Mouse (Mus musculus): ENCODE data around the gene Ywhaq. TPM values are rescaled to one million over a fixed set of nuclear protein-coding genes. Genes with fewer than 3 reads are reported as not detected.

Ywhaq gene
- polyA plus RNA-seq, 1 experiment from 2014 or later, result 733 TPM

- peak; percentile 78 for ATAC-seq (ENCODE audit: low FRiP score, low TSS enrichment)
- Histone ChIP-seq H3K27me3 (ENCODE audit: insufficient read depth, low read length) (no peaks in the 10 kb centered on the region), H3K9ac (replicated peaks; ENCODE audit: low read length) (peak overlapping the region; percentile 96), H3K27ac (ENCODE audit: low read length) (peak overlapping the region; percentile 98), H3K36me3 (ENCODE audit: insufficient read depth, low read length) (no peaks in the 10 kb centered on the region), H3K9me3 (ENCODE audit: low read length) (no peaks in the 10 kb centered on the region), H3K4me2 (replicated peaks; ENCODE audit: low read depth, low read length) (peak overlapping the region; percentile 78), H3K4me1 (ENCODE audit: insufficient read depth, low read length) (peaks cover 16% of the 10 kb centered on the region), H3K4me3 (ENCODE audit: low read length) (peak overlapping the region; percentile 86)
- WGBS, result 2% methylated on average over 24 of the region's 24 CpGs
These were observed 43.5 kb downstream of the Ywhaq start for GRCm38 (mm10) chr12:21373820-21374475.

GRCm38 (mm10) chr12:21373100-21373819 lies 44.2 kb downstream of the Ywhaq start, which contains the start of gene Adam17:
Gene Adam17 (minus strand): TSS chr12:21373632.
- no peaks in the 10 kb centered on the region for H3K36me3 ChIP-seq (ENCODE audit: insufficient read depth, low read length)
- no peaks in the 10 kb centered on the region for H3K27me3 ChIP-seq (ENCODE audit: insufficient read depth, low read length)
- ATAC-seq (ENCODE audit: low FRiP score, low TSS enrichment), result peak; percentile 97
- peak within 1 kb of the TSS; percentile 86 for H3K4me3 ChIP-seq (ENCODE audit: low read length)
- peak within 1 kb of the TSS; percentile 96 for H3K9ac ChIP-seq (replicated peaks; ENCODE audit: low read length)
- peak within 1 kb of the TSS; percentile 98 for H3K27ac ChIP-seq (ENCODE audit: low read length)
- under 1% methylated on average over 55 of the region's 55 CpGs for WGBS
- H3K4me1 ChIP-seq (ENCODE audit: insufficient read depth, low read length), result peaks cover 16% of the 10 kb centered on the region
- no peaks in the 10 kb centered on the region for H3K9me3 ChIP-seq (ENCODE audit: low read length)
- H3K4me2 ChIP-seq (replicated peaks; ENCODE audit: low read depth, low read length), result peak within 1 kb of the TSS; percentile 82

GRCm38 (mm10) chr12:21370035-21370611 lies 47.3 kb downstream of the Ywhaq start:
- no peak for ATAC-seq (ENCODE audit: low FRiP score, low TSS enrichment)

GRCm38 (mm10) chr12:21369087-21369410 lies 48.4 kb downstream of the Ywhaq start:
- no peak overlapping the region for H3K4me3 ChIP-seq (ENCODE audit: low read length)
- ATAC-seq (ENCODE audit: low FRiP score, low TSS enrichment), result no peak
- no peaks in the 10 kb centered on the region for H3K36me3 ChIP-seq (ENCODE audit: insufficient read depth, low read length)
- WGBS, result 90% methylated on average over 5 of the region's 5 CpGs
- no peaks in the 10 kb centered on the region for H3K27me3 ChIP-seq (ENCODE audit: insufficient read depth, low read length)
- H3K27ac ChIP-seq (ENCODE audit: low read length), result no peak overlapping the region
- H3K4me2 ChIP-seq (replicated peaks; ENCODE audit: low read depth, low read length), result no peak overlapping the region
- H3K9ac ChIP-seq (replicated peaks; ENCODE audit: low read length), result no peak overlapping the region
- H3K4me1 ChIP-seq (ENCODE audit: insufficient read depth, low read length), result peaks cover 10% of the 10 kb centered on the region
- H3K9me3 ChIP-seq (ENCODE audit: low read length), result no peaks in the 10 kb centered on the region

More at GRCm38 (mm10) chr12:21370035-21370611, 47.3 kb downstream of the Ywhaq start:
- Histone ChIP-seq H3K9me3 (ENCODE audit: low read length) (no peaks in the 10 kb centered on the region), H3K36me3 (ENCODE audit: insufficient read depth, low read length) (no peaks in the 10 kb centered on the region), H3K27ac (ENCODE audit: low read length) (no peak overlapping the region), H3K4me2 (replicated peaks; ENCODE audit: low read depth, low read length) (no peak overlapping the region), H3K4me1 (ENCODE audit: insufficient read depth, low read length) (peaks cover 16% of the 10 kb centered on the region), H3K27me3 (ENCODE audit: insufficient read depth, low read length) (no peaks in the 10 kb centered on the region), H3K9ac (replicated peaks; ENCODE audit: low read length) (no peak overlapping the region), H3K4me3 (ENCODE audit: low read length) (no peak overlapping the region)
- WGBS, result 97% methylated on average over 1 of the region's 1 CpGs

- no peaks in the 10 kb centered on the region for H3K27me3 ChIP-seq (ENCODE audit: insufficient read depth, low read length)
- H3K36me3 ChIP-seq (ENCODE audit: insufficient read depth, low read length), result no peaks in the 10 kb centered on the region
- no peaks in the 10 kb centered on the region for H3K9me3 ChIP-seq (ENCODE audit: low read length)
- 91% methylated on average over 9 of the region's 9 CpGs for WGBS
- H3K4me1 ChIP-seq (ENCODE audit: insufficient read depth, low read length), result peaks cover 10% of the 10 kb centered on the region
- no peak overlapping the region for H3K4me3 ChIP-seq (ENCODE audit: low read length)
- H3K27ac ChIP-seq (ENCODE audit: low read length), result no peak overlapping the region
- ATAC-seq (ENCODE audit: low FRiP score, low TSS enrichment), result no peak
- no peak overlapping the region for H3K4me2 ChIP-seq (replicated peaks; ENCODE audit: low read depth, low read length)
- H3K9ac ChIP-seq (replicated peaks; ENCODE audit: low read length), result no peak overlapping the region
These were observed 48.9 kb downstream of the Ywhaq start for GRCm38 (mm10) chr12:21368376-21369086.

GRCm38 (mm10) chr12:21364624-21365435 lies 52.6 kb downstream of the Ywhaq start:
- Histone ChIP-seq H3K4me2 (replicated peaks; ENCODE audit: low read depth, low read length) (no peak overlapping the region), H3K36me3 (ENCODE audit: insufficient read depth, low read length) (peaks cover 11% of the 10 kb centered on the region), H3K9ac (replicated peaks; ENCODE audit: low read length) (no peak overlapping the region), H3K4me3 (ENCODE audit: low read length) (no peak overlapping the region), H3K4me1 (ENCODE audit: insufficient read depth, low read length) (no peaks in the 10 kb centered on the region), H3K27ac (ENCODE audit: low read length) (no peak overlapping the region), H3K9me3 (ENCODE audit: low read length) (no peaks in the 10 kb centered on the region), H3K27me3 (ENCODE audit: insufficient read depth, low read length) (no peaks in the 10 kb centered on the region)
- 89% methylated on average over 10 of the region's 10 CpGs for WGBS
- ATAC-seq (ENCODE audit: low FRiP score, low TSS enrichment), result no peak

GRCm38 (mm10) chr12:21363195-21363594 lies 54.2 kb downstream of the Ywhaq start:
- Histone ChIP-seq H3K27me3 (ENCODE audit: insufficient read depth, low read length) (no peaks in the 10 kb centered on the region), H3K4me3 (ENCODE audit: low read length) (no peak overlapping the region), H3K4me2 (replicated peaks; ENCODE audit: low read depth, low read length) (no peak overlapping the region), H3K36me3 (ENCODE audit: insufficient read depth, low read length) (peaks cover 11% of the 10 kb centered on the region), H3K4me1 (ENCODE audit: insufficient read depth, low read length) (no peaks in the 10 kb centered on the region), H3K9ac (replicated peaks; ENCODE audit: low read length) (no peak overlapping the region), H3K9me3 (ENCODE audit: low read length) (no peaks in the 10 kb centered on the region), H3K27ac (ENCODE audit: low read length) (no peak overlapping the region)
- WGBS, result 93% methylated on average over 3 of the region's 3 CpGs
- ATAC-seq (ENCODE audit: low FRiP score, low TSS enrichment), result no peak

- no peak overlapping the region for H3K27ac ChIP-seq (ENCODE audit: low read length)
- no peak overlapping the region for H3K4me3 ChIP-seq (ENCODE audit: low read length)
- WGBS, result 70% methylated on average over 2 of the region's 2 CpGs
- no peak overlapping the region for H3K4me2 ChIP-seq (replicated peaks; ENCODE audit: low read depth, low read length)
- ATAC-seq (ENCODE audit: low FRiP score, low TSS enrichment), result no peak
- no peaks in the 10 kb centered on the region for H3K4me1 ChIP-seq (ENCODE audit: insufficient read depth, low read length)
- H3K9me3 ChIP-seq (ENCODE audit: low read length), result no peaks in the 10 kb centered on the region
- H3K27me3 ChIP-seq (ENCODE audit: insufficient read depth, low read length), result no peaks in the 10 kb centered on the region
- H3K9ac ChIP-seq (replicated peaks; ENCODE audit: low read length), result no peak overlapping the region
- peaks cover 11% of the 10 kb centered on the region for H3K36me3 ChIP-seq (ENCODE audit: insufficient read depth, low read length)
These were observed 54.8 kb downstream of the Ywhaq start for GRCm38 (mm10) chr12:21362686-21363085.

- WGBS, result 92% methylated on average over 8 of the region's 8 CpGs
- Histone ChIP-seq H3K4me1 (ENCODE audit: insufficient read depth, low read length) (no peaks in the 10 kb centered on the region), H3K4me2 (replicated peaks; ENCODE audit: low read depth, low read length) (no peak overlapping the region), H3K9ac (replicated peaks; ENCODE audit: low read length) (no peak overlapping the region), H3K9me3 (ENCODE audit: low read length) (peaks cover 10% of the 10 kb centered on the region), H3K27me3 (ENCODE audit: insufficient read depth, low read length) (no peaks in the 10 kb centered on the region), H3K36me3 (ENCODE audit: insufficient read depth, low read length) (peaks cover 47% of the 10 kb centered on the region), H3K4me3 (ENCODE audit: low read length) (no peak overlapping the region), H3K27ac (ENCODE audit: low read length) (no peak overlapping the region)
- no peak for ATAC-seq (ENCODE audit: low FRiP score, low TSS enrichment)
These were observed 63.8 kb downstream of the Ywhaq start for GRCm38 (mm10) chr12:21353681-21354080.

All from kidney, embryonic 16.5 days (tissue).